In the genomic region with DNA sequence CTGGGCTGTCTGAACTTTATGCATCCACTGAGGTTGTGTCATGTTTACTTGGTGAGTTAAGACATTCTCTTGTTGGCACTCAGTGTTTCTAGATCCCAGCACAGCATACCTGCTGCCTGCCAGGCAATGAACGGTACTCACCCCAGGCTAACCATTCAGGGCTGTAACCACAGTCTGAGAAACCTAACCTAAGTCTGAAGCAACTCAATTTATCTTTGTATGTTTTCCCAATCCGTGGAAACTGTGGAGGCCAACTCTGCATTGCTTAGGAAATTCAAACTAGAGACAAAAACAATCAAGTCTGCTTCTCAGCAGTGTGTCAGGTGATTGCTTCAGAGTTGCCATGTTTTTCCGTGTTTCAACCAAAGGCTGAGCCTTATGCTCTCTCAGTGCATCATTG, we compare ENCODE assay signal across 19 mouse cellular contexts.
"Had no signal": no experiment of that assay in that cellular context is flagged by ENCODE, and none has a peak within 500 bp of the region (broad histone marks: within the 10 kb centered on the region; RNA-seq: fewer than 3 reads in every experiment).

No protein-coding gene starts in this region.

- H3K4me3 ChIP-seq: kidney, embryonic 15.5 days; limb, embryonic 13.5 days; liver, embryonic 12.5 days; liver, embryonic 15.5 days; lung, embryonic 15.5 days; neural tube, embryonic 12.5 days; neural tube, embryonic 15.5 days; stomach, embryonic 15.5 days had no signal

- H3K4me1 ChIP-seq: limb, embryonic 13.5 days; liver, embryonic 15.5 days; lung, embryonic 15.5 days; neural tube, embryonic 12.5 days; neural tube, embryonic 15.5 days; stomach, embryonic 15.5 days had no signal

- H3K27ac ChIP-seq: kidney, embryonic 15.5 days; limb, embryonic 13.5 days; liver, embryonic 12.5 days; liver, embryonic 15.5 days; lung, embryonic 15.5 days; neural tube, embryonic 12.5 days; neural tube, embryonic 15.5 days; stomach, embryonic 15.5 days had no signal

- ATAC-seq: liver, embryonic 12.5 days had no signal

- DNase-seq: kidney, adult 8-10 months; kidney, postnatal 10 days; kidney, postnatal 36 days; liver; lung, adult 18-20 months; lung, postnatal 10 days; lung, postnatal 36 days; midbrain, embryonic 14.5 days; retina, postnatal 1 day; spleen, adult 18-20 months; thymus, postnatal 25 days had no signal
